Mouse (Mus musculus) forelimb bud, embryonic 11.5 days (tissue): ENCODE data around the gene Tars2.

Experiments
- DNase-seq: peaks from one replicate; pipeline ENCODE4 v3.0.0-alpha.2; 2012; ENCODE audit warnings: low read depth, low spot score

The Tars2 gene

DNA sequence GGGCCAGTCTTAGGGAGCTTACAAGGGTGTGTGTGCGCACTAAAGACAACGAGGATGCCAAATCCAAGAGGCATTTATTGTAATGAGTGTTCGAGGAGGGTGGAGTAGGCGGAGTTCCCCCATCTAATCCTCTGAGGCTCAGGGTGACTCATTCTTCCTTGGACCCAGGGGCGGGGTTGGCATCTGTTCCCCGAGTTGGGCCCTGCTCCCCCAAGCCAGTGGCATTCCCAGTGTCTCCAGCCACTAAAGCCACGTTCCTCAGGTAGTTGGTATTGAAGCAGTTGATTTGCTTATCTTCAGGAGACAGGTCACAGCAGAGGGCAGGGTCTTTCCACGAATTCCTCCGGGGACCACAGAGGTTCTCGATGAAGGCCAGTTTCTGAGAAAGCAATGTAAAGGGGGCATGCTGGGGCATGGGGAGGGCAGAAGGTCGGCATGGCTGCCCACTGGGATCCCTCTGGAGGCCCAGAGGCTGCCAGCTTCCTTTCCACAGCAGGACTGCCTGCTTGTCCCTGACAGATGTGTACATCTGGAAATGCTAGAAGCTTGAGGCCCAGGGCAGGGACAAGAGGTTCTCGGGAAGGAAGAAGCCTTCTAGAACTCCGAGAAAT is 25.8 kb downstream of the Tars2 start:
- no peak for DNase-seq

DNA sequence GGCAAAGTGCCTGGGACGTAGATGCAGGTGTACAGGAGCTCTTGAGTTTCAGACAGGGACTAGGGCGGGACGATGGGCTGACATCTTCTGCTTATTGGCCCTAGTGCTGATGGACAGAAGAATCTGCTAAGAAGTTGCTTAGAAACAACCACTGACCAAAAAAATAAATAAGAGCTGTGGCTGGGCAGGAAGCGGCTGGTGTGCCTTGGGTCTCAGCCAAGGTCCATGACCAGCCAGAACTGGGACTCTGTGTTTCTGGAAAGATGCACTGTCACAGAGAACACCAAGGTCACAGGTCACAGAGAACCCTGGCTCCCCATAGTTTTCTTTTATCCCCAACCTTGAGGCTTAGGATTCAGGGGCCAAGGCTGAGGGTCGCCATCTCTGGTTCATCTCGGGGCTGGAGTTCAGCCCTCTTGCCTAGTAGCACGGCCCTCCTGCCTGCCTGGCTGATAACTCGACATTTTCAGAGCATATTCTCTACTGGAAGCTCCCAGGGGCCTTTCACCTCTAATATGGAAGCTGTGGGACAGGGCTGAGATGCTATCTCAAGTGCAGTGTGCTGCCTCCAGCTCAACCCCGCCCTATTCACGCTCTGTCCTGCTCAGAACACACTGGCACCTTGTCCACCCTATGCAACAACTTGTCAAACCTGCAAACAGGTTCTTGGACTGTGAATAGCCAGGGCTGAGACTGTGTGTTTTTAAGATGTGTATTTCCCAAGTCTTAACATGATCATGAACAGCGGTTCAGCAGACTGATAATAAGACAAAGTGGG is 27.1 kb downstream of the Tars2 start:
- no peak for DNase-seq

DNA sequence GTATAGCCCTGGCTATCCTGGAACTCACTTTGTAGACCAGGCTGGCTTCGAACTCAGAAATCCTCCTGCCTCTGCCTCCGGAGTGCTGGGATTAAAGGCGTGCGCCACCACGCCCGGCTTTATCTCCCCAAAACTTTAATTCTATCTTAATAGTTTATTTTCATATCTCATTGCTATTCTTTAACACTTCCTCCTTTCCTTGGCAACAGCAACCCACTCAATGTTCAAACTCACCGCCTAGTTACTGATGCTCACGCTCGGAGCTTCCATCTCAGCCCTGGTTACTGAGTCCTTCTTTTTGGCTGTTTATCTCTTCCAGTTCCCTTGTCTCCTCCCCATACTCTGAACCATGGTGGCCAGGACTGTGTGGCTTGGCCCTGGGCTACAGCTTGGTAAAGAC is 27.7 kb downstream of the Tars2 start:
- DNase-seq, result no peak

DNA sequence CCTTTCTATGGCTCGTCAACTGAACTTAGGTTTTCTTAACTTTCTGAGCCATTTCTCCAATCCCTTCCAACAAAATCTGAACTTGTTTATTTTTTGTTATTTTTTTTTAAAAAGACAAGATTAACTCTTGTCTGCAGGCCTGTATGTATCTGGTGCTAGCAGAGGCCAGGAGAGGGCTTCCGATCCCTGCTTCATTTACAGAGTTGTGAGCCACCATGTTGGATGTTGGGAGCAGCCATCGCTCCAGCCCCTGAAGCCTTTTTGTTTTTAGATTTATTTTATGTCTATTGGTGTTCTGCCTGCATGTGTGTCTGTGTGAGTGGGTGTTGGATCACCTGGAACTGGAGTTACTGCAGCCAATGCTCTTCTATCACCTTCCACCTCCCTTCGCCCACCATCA is 28.2 kb downstream of the Tars2 start:
- DNase-seq, result no peak

GRCm38 (mm10) chr3:95730431-95730830 is 29.6 kb downstream of the Tars2 start:
- no peak for DNase-seq

DNA sequence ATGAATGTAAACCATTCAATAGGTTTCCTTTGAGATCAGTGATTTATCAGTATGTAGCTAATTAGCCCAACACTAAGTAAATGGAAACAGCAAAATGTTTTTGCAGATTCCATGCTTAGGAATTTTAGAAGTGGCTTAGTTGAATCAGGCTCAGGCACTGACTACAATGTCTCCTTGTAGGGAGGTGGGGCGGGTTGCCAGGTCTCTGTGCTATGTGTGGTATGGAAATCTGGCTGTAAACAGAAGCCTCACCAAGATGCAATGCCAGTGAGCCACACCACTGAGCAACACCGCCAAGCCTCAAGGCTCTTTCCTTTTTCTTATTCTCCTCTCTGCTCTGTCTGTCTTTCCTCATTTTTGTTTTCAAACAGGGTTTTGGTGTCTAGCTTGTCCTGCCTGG is 31.1 kb downstream of the Tars2 start:
- no peak for DNase-seq

GRCm38 (mm10) chr3:95726696-95727358 is 33.2 kb downstream of the Tars2 start:
- DNase-seq, result no peak

DNA sequence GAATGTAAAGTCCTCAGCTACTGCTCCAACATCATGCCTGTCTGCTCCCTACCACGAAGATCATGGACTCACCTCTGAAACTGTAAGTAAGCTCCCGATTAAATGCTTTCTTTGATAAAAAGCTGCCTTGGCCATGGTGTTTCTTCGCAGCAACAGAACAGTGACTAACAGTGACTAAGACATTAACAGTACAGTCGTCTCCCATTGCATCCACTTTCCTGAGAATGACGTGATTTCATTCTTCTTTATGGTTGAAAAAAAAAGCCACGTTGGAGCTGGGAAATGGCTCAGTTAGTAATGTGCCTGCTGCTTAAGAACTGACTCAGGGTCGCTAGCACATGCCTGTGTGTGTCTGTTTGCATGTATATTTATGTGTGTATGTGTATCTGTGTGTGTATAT is 34.1 kb downstream of the Tars2 start:
- no peak for DNase-seq

GRCm38 (mm10) chr3:95722386-95722785 is 37.6 kb downstream of the Tars2 start:
- DNase-seq, result no peak

- DNase-seq, result no peak
These were observed 41.9 kb downstream of the Tars2 start for GRCm38 (mm10) chr3:95718153-95718552.

DNA sequence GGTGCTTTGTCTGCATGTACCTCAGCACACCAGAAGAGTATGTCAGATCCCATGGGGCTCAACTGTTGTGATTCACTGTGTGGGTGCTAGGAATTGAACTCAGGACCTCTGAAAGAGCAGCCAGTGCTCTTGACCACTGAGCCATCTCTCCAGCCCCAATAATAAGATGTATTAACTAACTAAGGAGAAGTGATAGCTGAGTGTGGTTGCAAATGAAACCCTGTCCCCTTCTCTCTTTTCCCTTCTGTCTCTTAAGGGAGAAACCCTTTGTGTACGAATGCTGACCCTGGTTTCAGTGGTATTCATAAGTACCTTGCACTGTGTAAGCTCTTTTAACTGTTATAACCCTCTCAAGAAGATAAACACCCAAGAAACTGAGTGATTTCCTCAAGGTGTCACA is 43.9 kb downstream of the Tars2 start:
- DNase-seq, result no peak

DNA sequence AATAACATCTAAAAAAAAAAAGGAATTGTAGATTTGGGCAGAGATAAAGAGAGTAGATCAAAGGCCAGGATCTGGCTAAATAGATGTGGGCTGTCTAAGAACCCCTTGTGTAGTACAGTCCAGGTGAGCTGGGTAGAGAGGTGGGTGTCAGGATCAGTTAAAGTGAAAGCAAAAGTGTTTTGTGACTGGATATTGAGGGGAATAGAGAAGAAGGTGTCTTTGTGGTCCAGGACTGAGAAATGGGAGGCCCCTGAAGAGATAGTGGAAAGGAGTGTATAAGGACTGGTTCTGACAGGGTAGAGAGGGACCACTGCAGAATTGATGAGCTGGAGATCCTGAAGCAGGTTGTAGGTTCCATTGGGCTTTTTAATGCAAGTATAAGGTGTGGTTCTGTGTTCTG is 50.0 kb downstream of the Tars2 start:
- DNase-seq, result no peak

DNA sequence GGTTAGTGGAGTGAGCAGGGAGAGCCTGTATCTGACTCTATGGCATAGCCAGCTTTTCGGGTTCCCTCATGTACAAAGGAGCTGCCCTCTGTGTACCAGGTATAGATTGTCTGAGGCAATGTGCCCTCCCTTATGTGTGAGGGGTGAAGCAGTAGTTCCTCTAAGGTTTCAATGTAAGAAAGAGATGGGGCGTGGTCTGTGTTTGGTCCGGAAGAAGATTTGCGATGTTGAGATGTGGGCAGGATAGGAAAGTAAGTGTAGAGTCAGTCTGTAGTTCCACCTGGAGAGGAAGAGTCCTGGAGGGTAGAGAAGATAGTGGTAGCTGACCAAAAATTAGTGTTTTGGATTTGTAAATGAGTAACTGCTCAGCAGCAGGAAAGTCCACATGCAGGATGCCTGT is 51.0 kb downstream of the Tars2 start:
- DNase-seq, result no peak

GRCm38 (mm10) chr3:95707497-95707896 is 52.5 kb downstream of the Tars2 start:
- no peak for DNase-seq

DNA sequence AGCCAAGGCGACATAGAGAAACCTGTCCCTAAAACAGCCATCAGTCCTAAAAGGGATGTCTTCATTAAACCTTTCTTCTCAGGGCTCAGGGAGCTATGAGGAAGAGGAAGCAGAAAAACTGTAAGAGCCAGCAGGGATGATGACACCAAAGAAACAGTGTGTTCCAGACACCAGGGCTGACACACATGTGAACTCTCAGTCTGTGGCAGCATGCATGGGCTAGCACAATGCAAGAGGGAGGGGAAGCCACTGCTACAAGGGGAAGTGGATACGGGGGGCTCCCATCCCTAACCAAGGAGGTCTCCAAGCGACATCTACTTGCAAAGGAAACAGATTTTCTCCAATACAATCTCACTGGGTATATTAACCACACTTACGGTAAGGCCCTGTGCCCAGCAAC is 53.7 kb downstream of the Tars2 start:
- DNase-seq, result no peak

DNA sequence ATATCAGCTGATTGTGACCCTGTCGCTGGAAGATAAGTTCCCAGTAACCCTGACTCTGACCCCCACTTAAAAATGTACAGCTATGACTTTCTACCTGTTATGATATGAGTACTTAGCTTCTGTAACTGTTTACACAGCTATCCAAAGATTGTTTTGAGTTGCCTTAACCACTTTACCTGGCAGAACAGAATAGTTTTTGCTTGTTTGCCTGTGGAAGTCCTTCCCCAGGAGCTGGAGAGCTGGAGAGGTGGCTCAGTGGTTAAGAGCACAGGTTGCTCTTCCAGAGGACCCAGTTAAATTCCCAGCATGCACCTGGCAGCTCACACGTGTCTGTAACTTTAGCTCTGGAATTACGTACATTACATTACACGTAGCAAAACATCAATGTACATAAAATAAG is 55.4 kb downstream of the Tars2 start:
- DNase-seq, result no peak

- no peak for DNase-seq
These were observed 56.7 kb downstream of the Tars2 start for GRCm38 (mm10) chr3:95703276-95703675.

DNA sequence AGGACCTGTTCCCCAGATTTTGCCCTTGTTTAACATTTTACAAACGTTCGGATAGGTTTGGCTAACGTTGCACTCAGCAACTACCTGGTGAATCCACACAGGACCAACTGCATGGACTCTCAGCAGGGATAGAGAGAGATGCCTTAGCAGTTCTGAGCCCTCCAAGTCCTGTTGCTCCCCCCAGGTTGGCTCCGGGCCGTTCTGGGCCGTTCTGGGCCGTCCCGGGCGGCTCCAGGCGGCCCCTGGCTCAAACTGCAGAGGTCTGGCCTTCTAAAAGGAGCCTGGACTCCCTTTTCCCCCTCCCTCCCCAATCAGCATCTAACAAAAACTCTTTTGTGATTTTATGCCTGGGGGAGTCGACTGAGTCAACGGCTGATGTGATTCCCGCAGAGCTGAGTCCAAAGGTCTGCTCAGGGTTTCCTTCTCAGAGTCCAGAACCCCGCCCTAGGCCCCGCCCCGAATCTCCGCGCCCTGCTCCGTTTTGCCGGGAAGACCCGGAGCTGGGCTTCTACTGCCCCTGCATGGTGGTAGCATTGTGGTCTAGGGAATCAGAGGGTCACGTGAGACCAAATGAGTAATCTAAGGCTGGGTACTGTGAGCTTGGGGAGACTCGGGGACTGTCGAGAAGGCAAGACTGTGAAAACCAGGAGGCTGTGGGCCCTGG is 58.0 kb downstream of the Tars2 start:
- peak; percentile 73 for DNase-seq

- no peak for DNase-seq
These were observed 58.9 kb downstream of the Tars2 start for GRCm38 (mm10) chr3:95701085-95701484.

GRCm38 (mm10) chr3:95700233-95700681 is 59.7 kb downstream of the Tars2 start:
- DNase-seq, result no peak

DNA sequence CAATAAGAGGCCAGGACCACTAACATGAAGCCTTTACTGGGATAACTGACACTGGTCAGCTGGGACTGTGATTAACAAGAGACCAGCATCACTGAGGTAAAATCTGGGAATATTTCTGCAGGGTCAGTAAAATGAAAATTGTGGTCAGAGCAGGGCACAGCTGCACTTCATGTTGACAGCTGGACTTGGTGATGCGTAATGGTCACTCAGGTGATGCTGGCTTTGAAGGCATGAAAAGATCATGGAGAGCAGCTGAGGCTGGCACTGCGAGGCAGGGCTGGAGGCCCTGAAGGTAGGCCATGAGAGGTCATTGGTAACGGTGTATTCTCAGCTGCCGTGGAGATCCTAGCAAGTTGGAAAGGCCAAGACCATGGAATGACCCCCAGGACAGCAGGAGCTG is 61.7 kb downstream of the Tars2 start:
- no peak for DNase-seq

DNA sequence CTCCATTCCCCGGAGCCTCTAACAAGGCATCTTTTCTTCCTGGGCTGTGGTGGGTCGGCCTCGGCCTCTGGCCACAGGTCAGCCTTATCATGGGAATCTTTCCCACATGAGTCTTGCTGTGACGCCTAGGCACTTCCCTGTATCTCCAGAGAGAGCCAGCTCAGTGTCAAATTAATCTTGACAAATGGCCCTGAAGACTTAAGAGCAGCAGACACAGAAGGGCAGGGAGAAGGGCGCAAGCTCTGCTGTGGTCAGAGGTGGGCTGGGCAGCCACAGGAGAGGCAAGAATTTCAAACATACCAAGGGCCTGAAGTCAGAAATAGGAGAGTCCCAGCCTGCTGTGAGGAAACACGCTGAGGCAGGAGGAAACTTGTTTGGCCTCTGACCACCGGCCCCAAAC is 63.6 kb downstream of the Tars2 start:
- DNase-seq, result no peak
